ENCODE assay signal across 11 mouse cellular contexts in the genomic region with DNA sequence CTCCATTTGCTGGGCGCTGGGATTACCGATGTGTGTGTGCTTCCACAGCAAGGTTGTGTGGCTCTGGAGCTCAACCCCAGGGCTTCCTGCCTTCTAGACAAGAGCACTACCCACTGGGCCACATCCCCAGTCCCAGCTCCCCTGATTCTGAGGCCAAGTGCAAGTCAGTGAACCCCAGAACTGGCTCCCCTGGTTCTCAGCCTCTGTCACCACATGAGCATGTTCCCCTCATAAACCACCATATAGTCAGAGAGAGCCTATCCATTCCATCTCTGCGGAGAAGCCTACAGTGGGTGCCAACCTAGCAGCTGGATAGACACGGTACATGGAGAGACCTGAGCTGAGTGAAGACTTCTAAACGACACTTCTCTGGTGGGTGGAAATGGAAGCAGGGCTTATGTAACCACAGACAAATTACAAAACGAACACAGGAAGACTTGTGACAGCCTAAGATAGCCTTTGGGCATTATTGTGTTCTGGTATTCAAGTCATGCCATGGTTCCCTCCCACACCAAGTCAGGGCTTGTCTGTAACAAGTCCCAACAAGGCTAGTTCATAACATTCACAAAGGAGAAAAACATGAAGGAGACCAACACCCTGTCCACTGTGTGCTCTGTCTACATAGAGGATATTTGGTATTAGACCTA. TPM values are rescaled to one million over a fixed set of nuclear protein-coding genes. Genes with fewer than 3 reads are reported as not detected.
DNase-seq lines count a peak whose midpoint lies in the region; ATAC-seq and TF ChIP-seq lines count a peak whose summit lies in the region.
"Had no signal": no experiment of that assay in that cellular context is flagged by ENCODE, and none has a peak within 500 bp of the region (broad histone marks: within the 10 kb centered on the region; RNA-seq: fewer than 3 reads in every experiment).

No protein-coding gene starts in this region.

- no peaks in the 10 kb centered on the region for H3K9me3 ChIP-seq in hindbrain, embryonic 10.5 days
- H3K9me3 ChIP-seq in hindbrain, embryonic 14.5 days (ENCODE audit: control insufficient read depth, low read length): no peaks in the 10 kb centered on the region
- H3K9me3 ChIP-seq in intestine, postnatal 0 days (ENCODE audit: control insufficient read depth): no peaks in the 10 kb centered on the region
- no peaks in the 10 kb centered on the region for H3K9me3 ChIP-seq in stomach, embryonic 16.5 days (replicated peaks; ENCODE audit: control insufficient read depth, low read length)

- DNase-seq in hindbrain, embryonic 10.5 days (ENCODE audit: low spot score): no peak
- no peak for DNase-seq in hindbrain, embryonic 14.5 days (ENCODE audit: low spot score)
- DNase-seq in thymus, adult 2 months: no peak
- DNase-seq in thymus, postnatal 36 days: no peak
- no peak for DNase-seq in adrenal gland, postnatal 4 days (ENCODE audit: low spot score in 2 of 2)
- no peak for DNase-seq in cerebellum, postnatal 4 days (ENCODE audit: low spot score in 2 of 2)
- DNase-seq: adrenal gland, postnatal 10 days; cerebellum, postnatal 25 days had no signal

- H3K4me3 ChIP-seq in hindbrain, embryonic 10.5 days: no peak overlapping the region
- no peak overlapping the region for H3K4me3 ChIP-seq in hindbrain, embryonic 14.5 days (replicated peaks; ENCODE audit: low read length)
- H3K4me3 ChIP-seq in thymus, adult 2 months (ENCODE audit: control insufficient read depth, insufficient read depth, low read length): no peak overlapping the region
- H3K4me3 ChIP-seq in intestine, postnatal 0 days (ENCODE audit: low read depth, low read length): no peak overlapping the region
- no peak overlapping the region for H3K4me3 ChIP-seq in stomach, embryonic 16.5 days (replicated peaks; ENCODE audit: low read length)

- TF ChIP-seq CTCF in thymus, adult 2 months (IDR thresholded peaks at IDR 0.05; ENCODE audit: borderline replicate concordance, control insufficient read depth, extremely low read depth, insufficient read depth, low read length, poor library complexity): no peak
- TF ChIP-seq CTCF in intestine, postnatal 0 days (IDR thresholded peaks at IDR 0.05; ENCODE audit: low read depth): no peak

- no peak overlapping the region for H3K4me2 ChIP-seq in hindbrain, embryonic 14.5 days (replicated peaks)
- no peak overlapping the region for H3K4me2 ChIP-seq in intestine, postnatal 0 days (replicated peaks; ENCODE audit: low read depth)
- H3K4me2 ChIP-seq in stomach, embryonic 16.5 days (ENCODE audit: low read depth, low read length): peak overlapping the region; percentile 88

- H3K27ac ChIP-seq in hindbrain, embryonic 10.5 days: peak overlapping the region; percentile 96; the same call in 1 of the 2 replicates
- H3K27ac ChIP-seq in hindbrain, embryonic 14.5 days: no peak overlapping the region
- H3K27ac ChIP-seq in thymus, adult 2 months (ENCODE audit: control insufficient read depth, insufficient read depth, low read length): peak overlapping the region; percentile 75
- peak overlapping the region; percentile 97 for H3K27ac ChIP-seq in intestine, postnatal 0 days (ENCODE audit: low read depth, low read length)
- H3K27ac ChIP-seq in stomach, embryonic 16.5 days (ENCODE audit: low read length): no peak overlapping the region

- no peak overlapping the region; the same call in 1 of the 2 replicates for H3K9ac ChIP-seq in hindbrain, embryonic 14.5 days
- no peak overlapping the region for H3K9ac ChIP-seq in intestine, postnatal 0 days (ENCODE audit: low read depth, low read length)
- no peak overlapping the region for H3K9ac ChIP-seq in stomach, embryonic 16.5 days (ENCODE audit: low read length)

- no peak for TF ChIP-seq POLR2A in thymus, adult 2 months (IDR thresholded peaks at IDR 0.05; ENCODE audit: control insufficient read depth, extremely low read depth, insufficient read depth, low read length, poor library complexity)

- ATAC-seq in hindbrain, embryonic 14.5 days (ENCODE audit: low FRiP score): no peak
- no peak for ATAC-seq in intestine, postnatal 0 days
- no peak for ATAC-seq in stomach, embryonic 16.5 days (ENCODE audit: insufficient read depth, low FRiP score)

- peaks cover 8% of the 10 kb centered on the region; the same call in 1 of the 2 replicates for H3K27me3 ChIP-seq in hindbrain, embryonic 10.5 days (ENCODE audit: insufficient read depth, poor library complexity, severe bottlenecking)
- no peaks in the 10 kb centered on the region for H3K27me3 ChIP-seq in hindbrain, embryonic 14.5 days (ENCODE audit: control insufficient read depth, insufficient read depth, low read length)
- H3K27me3 ChIP-seq in thymus, adult 2 months (ENCODE audit: control insufficient read depth, insufficient read depth, low read length): no peaks in the 10 kb centered on the region
- no peaks in the 10 kb centered on the region for H3K27me3 ChIP-seq in intestine, postnatal 0 days (replicated peaks; ENCODE audit: control insufficient read depth, insufficient read depth, low read length)
- H3K27me3 ChIP-seq in stomach, embryonic 16.5 days (ENCODE audit: control insufficient read depth, insufficient read depth, low read length): no peaks in the 10 kb centered on the region

- 81% methylated on average over 6 of the region's 6 CpGs for WGBS in hindbrain, embryonic 10.5 days
- WGBS in hindbrain, embryonic 14.5 days: 88% methylated on average over 6 of the region's 6 CpGs
- WGBS in thymus, adult 2 months: 71% methylated on average over 6 of the region's 6 CpGs
- 79% methylated on average over 6 of the region's 6 CpGs for WGBS in intestine, postnatal 0 days
- WGBS in stomach, embryonic 16.5 days: 74% methylated on average over 6 of the region's 6 CpGs

- H3K36me3 ChIP-seq in hindbrain, embryonic 10.5 days: no peaks in the 10 kb centered on the region
- H3K36me3 ChIP-seq in hindbrain, embryonic 14.5 days (replicated peaks; ENCODE audit: control insufficient read depth, insufficient read depth): no peaks in the 10 kb centered on the region
- H3K36me3 ChIP-seq in thymus, adult 2 months (ENCODE audit: control insufficient read depth, insufficient read depth, low read length): no peaks in the 10 kb centered on the region
- H3K36me3 ChIP-seq in intestine, postnatal 0 days (ENCODE audit: control insufficient read depth, insufficient read depth): no peaks in the 10 kb centered on the region
- H3K36me3 ChIP-seq in stomach, embryonic 16.5 days (ENCODE audit: control insufficient read depth, insufficient read depth, low read length): no peaks in the 10 kb centered on the region

- H3K4me1 ChIP-seq in hindbrain, embryonic 10.5 days (replicated peaks): peaks cover 41% of the 10 kb centered on the region
- H3K4me1 ChIP-seq in hindbrain, embryonic 14.5 days (replicated peaks; ENCODE audit: control insufficient read depth, insufficient read depth, low read length): peaks cover 21% of the 10 kb centered on the region
- H3K4me1 ChIP-seq in thymus, adult 2 months (replicated peaks; ENCODE audit: control insufficient read depth, insufficient read depth, low read length): peaks cover 29% of the 10 kb centered on the region
- peaks cover 10% of the 10 kb centered on the region; the same call in 1 of the 2 replicates for H3K4me1 ChIP-seq in intestine, postnatal 0 days (replicated peaks; ENCODE audit: control insufficient read depth, insufficient read depth, low read length)
- H3K4me1 ChIP-seq in stomach, embryonic 16.5 days (ENCODE audit: control insufficient read depth, insufficient read depth, low read length): peaks cover 21% of the 10 kb centered on the region

RNA-seq across cellular contexts. Expression of a gene that starts 0.9 kb away (rescaled TPM):
- polyA plus RNA-seq in hindbrain, embryonic 10.5 days (2016; fragmentation: Nextera tagmentation; extraction: Ambion mirVana): 17.8 and 18.2 TPM in 2 replicates
- 21.6 and 26.5 TPM in 2 replicates for polyA plus RNA-seq in hindbrain, embryonic 14.5 days (2014; fragmentation: Nextera tagmentation; extraction: Ambion mirVana)
- 43.6 and 49.2 TPM in 2 replicates for polyA plus RNA-seq in thymus, adult 2 months (2012; rRNA removed)
- polyA plus RNA-seq in intestine, postnatal 0 days (2015; fragmentation: Nextera tagmentation; extraction: Ambion mirVana): 42.4 and 47.8 TPM in 2 replicates
- polyA plus RNA-seq in stomach, embryonic 16.5 days (2015; fragmentation: Nextera tagmentation; extraction: Ambion mirVana): 8.8 and 9.4 TPM in 2 replicates
- total RNA-seq in adrenal gland, postnatal 4 days (2021): 1 to 10 TPM; 6.0 to 8.8 TPM

RNA-seq across cellular contexts. Expression of a gene that starts 4.0 kb away (rescaled TPM):
- polyA plus RNA-seq in hindbrain, embryonic 10.5 days (2016; fragmentation: Nextera tagmentation; extraction: Ambion mirVana): 103 and 112 TPM in 2 replicates
- 171 and 213 TPM in 2 replicates for polyA plus RNA-seq in hindbrain, embryonic 14.5 days (2014; fragmentation: Nextera tagmentation; extraction: Ambion mirVana)
- polyA plus RNA-seq in thymus, adult 2 months (2012; rRNA removed): 18.2 and 28.4 TPM in 2 replicates
- polyA plus RNA-seq in intestine, postnatal 0 days (2015; fragmentation: Nextera tagmentation; extraction: Ambion mirVana): 144 and 145 TPM in 2 replicates
- 103 and 112 TPM in 2 replicates for polyA plus RNA-seq in stomach, embryonic 16.5 days (2015; fragmentation: Nextera tagmentation; extraction: Ambion mirVana)
- total RNA-seq in adrenal gland, postnatal 4 days (2021): 10 to 100 TPM; 52.6 to 52.8 TPM

RNA-seq across cellular contexts. Expression of a gene that starts 12.8 kb away (rescaled TPM):
- 45.9 and 57.6 TPM in 2 replicates for polyA plus RNA-seq in hindbrain, embryonic 10.5 days (2016; fragmentation: Nextera tagmentation; extraction: Ambion mirVana)
- 56.2 and 64.1 TPM in 2 replicates for polyA plus RNA-seq in hindbrain, embryonic 14.5 days (2014; fragmentation: Nextera tagmentation; extraction: Ambion mirVana)
- polyA plus RNA-seq in thymus, adult 2 months (2012; rRNA removed): 93.3 and 95.4 TPM in 2 replicates
- 32.5 and 35.6 TPM in 2 replicates for polyA plus RNA-seq in intestine, postnatal 0 days (2015; fragmentation: Nextera tagmentation; extraction: Ambion mirVana)
- 54.7 and 55.6 TPM in 2 replicates for polyA plus RNA-seq in stomach, embryonic 16.5 days (2015; fragmentation: Nextera tagmentation; extraction: Ambion mirVana)
- 100 to 1,000 TPM; 102 to 124 TPM for total RNA-seq in adrenal gland, postnatal 4 days (2021)

RNA-seq across cellular contexts. Expression of a gene that starts 53.0 kb away (rescaled TPM):
- polyA plus RNA-seq in hindbrain, embryonic 10.5 days (2016; fragmentation: Nextera tagmentation; extraction: Ambion mirVana): 5.5 and 8.4 TPM in 2 replicates
- polyA plus RNA-seq in hindbrain, embryonic 14.5 days (2014; fragmentation: Nextera tagmentation; extraction: Ambion mirVana): 19.1 and 21.5 TPM in 2 replicates
- polyA plus RNA-seq in thymus, adult 2 months (2012; rRNA removed): 6.9 and 12.2 TPM in 2 replicates
- polyA plus RNA-seq in intestine, postnatal 0 days (2015; fragmentation: Nextera tagmentation; extraction: Ambion mirVana): 6.2 and 6.8 TPM in 2 replicates
- polyA plus RNA-seq in stomach, embryonic 16.5 days (2015; fragmentation: Nextera tagmentation; extraction: Ambion mirVana): 7.9 and 8.0 TPM in 2 replicates
- total RNA-seq in adrenal gland, postnatal 4 days (2021): 10 to 100 TPM; 66.6 to 72.6 TPM
- total RNA-seq: monocyte, adult 5-6 weeks had no signal

Comparison
In these comparisons a context has a peak if more than half of its experiments do, and no peak if none do; other contexts are left out.
1. H3K27ac ChIP-seq: peak in hindbrain, embryonic 10.5 days (single experiment), thymus, adult 2 months (single experiment) and intestine, postnatal 0 days (single experiment); none in hindbrain, embryonic 14.5 days (single experiment) and stomach, embryonic 16.5 days (single experiment).